ENCODE assay signal across 8 mouse cellular contexts in genomic region chr4:116819968-116820901, GRCm38 (mm10). TPM values are rescaled to one million over a fixed set of nuclear protein-coding genes. Genes with fewer than 3 reads are reported as not detected.
A peak's percentile ranks its signal among the peaks of the same experiment; 100 is the strongest.
DNase-seq lines count a peak whose midpoint lies in the region; ATAC-seq and TF ChIP-seq lines count a peak whose summit lies in the region.

No protein-coding gene starts in this region.

- H3K9me3 ChIP-seq in heart, embryonic 15.5 days (replicated peaks), result no peaks in the 10 kb centered on the region
- H3K9me3 ChIP-seq in hindbrain, embryonic 13.5 days, result no peaks in the 10 kb centered on the region
- H3K9me3 ChIP-seq in midbrain, embryonic 15.5 days, result no peaks in the 10 kb centered on the region

- 27% methylated on average over 32 of the region's 32 CpGs for WGBS in heart, embryonic 15.5 days
- 21% methylated on average over 32 of the region's 32 CpGs for WGBS in hindbrain, embryonic 13.5 days
- WGBS in midbrain, embryonic 15.5 days, result 23% methylated on average over 32 of the region's 32 CpGs

- H3K4me3 ChIP-seq in heart, embryonic 15.5 days, result peak overlapping the region; percentile 57
- peak overlapping the region; percentile 58 for H3K4me3 ChIP-seq in bone marrow macrophage, adult 2 months (ENCODE audit: insufficient read depth, low read length)
- peak overlapping the region; percentile 46 for H3K4me3 ChIP-seq in hindbrain, embryonic 13.5 days
- peak overlapping the region; percentile 41 for H3K4me3 ChIP-seq in midbrain, embryonic 15.5 days

- ATAC-seq in heart, embryonic 15.5 days (replicated peaks; ENCODE audit: insufficient number of reproducible peaks, insufficient read depth, low FRiP score, low read depth), result no peak
- no peak for ATAC-seq in hindbrain, embryonic 13.5 days (ENCODE audit: low FRiP score)
- peak; percentile 4; the same call in 1 of the 2 replicates for ATAC-seq in midbrain, embryonic 15.5 days (replicated peaks)

- H3K27me3 ChIP-seq in heart, embryonic 15.5 days, result peaks cover 15% of the 10 kb centered on the region
- H3K27me3 ChIP-seq in hindbrain, embryonic 13.5 days, result peaks cover 34% of the 10 kb centered on the region
- peaks cover 26% of the 10 kb centered on the region for H3K27me3 ChIP-seq in midbrain, embryonic 15.5 days (replicated peaks)

- peaks cover 15% of the 10 kb centered on the region for H3K4me1 ChIP-seq in heart, embryonic 15.5 days (replicated peaks)
- H3K4me1 ChIP-seq in bone marrow macrophage, adult 2 months (ENCODE audit: control insufficient read depth, insufficient read depth, low read length), result peaks cover 4% of the 10 kb centered on the region; the same call in 1 of the 2 replicates
- H3K4me1 ChIP-seq in hindbrain, embryonic 13.5 days (replicated peaks), result peaks cover 22% of the 10 kb centered on the region
- peaks cover 16% of the 10 kb centered on the region for H3K4me1 ChIP-seq in midbrain, embryonic 15.5 days

- peak overlapping the region; percentile 99 for H3K4me2 ChIP-seq in heart, embryonic 15.5 days
- peak overlapping the region; percentile 85 for H3K4me2 ChIP-seq in hindbrain, embryonic 13.5 days
- H3K4me2 ChIP-seq in midbrain, embryonic 15.5 days, result peak overlapping the region; percentile 90

- DNase-seq in heart, adult 9 months (ENCODE audit: low spot score in 2 of 2), result no peak
- no peak for DNase-seq in left cerebral cortex, postnatal 14 days (ENCODE audit: low spot score in 2 of 2)
- no peak for DNase-seq in cerebellum, adult 8-10 months
- DNase-seq in gastrocnemius, postnatal 14 days, result no peak

- intact Hi-C loops in left cerebral cortex, postnatal 14 days (cut with DNase I), result no loop called here
- intact Hi-C loops in gastrocnemius, postnatal 14 days (cut with DNase I; ENCODE audit: low total_unique reads), result no loop called here

- H3K27ac ChIP-seq in heart, embryonic 15.5 days, result no peak overlapping the region
- H3K27ac ChIP-seq in bone marrow macrophage, adult 2 months (ENCODE audit: insufficient read depth, low read depth, low read length), result no peak overlapping the region
- H3K27ac ChIP-seq in hindbrain, embryonic 13.5 days, result no peak overlapping the region
- no peak overlapping the region for H3K27ac ChIP-seq in midbrain, embryonic 15.5 days

- no peak for TF ChIP-seq POLR2A in bone marrow macrophage, adult 2 months (IDR thresholded peaks at IDR 0.05; ENCODE audit: borderline replicate concordance, low read depth, low read length)

- H3K9ac ChIP-seq in heart, embryonic 15.5 days, result peak overlapping the region; percentile 51
- H3K9ac ChIP-seq in hindbrain, embryonic 13.5 days, result peak overlapping the region; percentile 71
- H3K9ac ChIP-seq in midbrain, embryonic 15.5 days, result peak overlapping the region; percentile 41; the same call in 1 of the 2 replicates

- H3K36me3 ChIP-seq in heart, embryonic 15.5 days, result no peaks in the 10 kb centered on the region
- H3K36me3 ChIP-seq in hindbrain, embryonic 13.5 days, result peaks cover 26% of the 10 kb centered on the region
- H3K36me3 ChIP-seq in midbrain, embryonic 15.5 days (replicated peaks), result no peaks in the 10 kb centered on the region

- TF ChIP-seq CTCF in bone marrow macrophage, adult 2 months (IDR thresholded peaks at IDR 0.05; ENCODE audit: low read depth, low read length), result no peak

RNA-seq across cellular contexts. Expression of gene Hpdl, which starts 1.3 kb away (rescaled TPM):
- 0.89 and 1.0 TPM in 2 replicates for polyA plus RNA-seq in heart, embryonic 15.5 days (2015; fragmentation: Nextera tagmentation; extraction: Ambion mirVana)
- polyA plus RNA-seq in bone marrow macrophage, adult 2 months (2012; ENCODE audit: insufficient read depth, insufficient read length, missing spikeins), result not detected in 2 replicates
- polyA plus RNA-seq in hindbrain, embryonic 13.5 days (2015; fragmentation: Nextera tagmentation; extraction: Ambion mirVana), result 0.88 and 1.2 TPM in 2 replicates
- polyA plus RNA-seq in midbrain, embryonic 15.5 days (2015; fragmentation: Nextera tagmentation; extraction: Ambion mirVana), result 0.59 and 0.92 TPM in 2 replicates
- total RNA-seq in left cerebral cortex, postnatal 14 days (2021), result under 1 TPM; 0.44 to 0.72 TPM
- total RNA-seq in gastrocnemius, postnatal 14 days (2021), result 1 to 10 TPM; 2.7 to 2.9 TPM

RNA-seq across cellular contexts. Expression of gene Mutyh, which starts 12.7 kb away (rescaled TPM):
- 6.6 and 9.2 TPM in 2 replicates for polyA plus RNA-seq in heart, embryonic 15.5 days (2015; fragmentation: Nextera tagmentation; extraction: Ambion mirVana)
- polyA plus RNA-seq in bone marrow macrophage, adult 2 months (2012; ENCODE audit: insufficient read depth, insufficient read length, missing spikeins), result 2.0 and 4.9 TPM in 2 replicates
- polyA plus RNA-seq in hindbrain, embryonic 13.5 days (2015; fragmentation: Nextera tagmentation; extraction: Ambion mirVana), result 8.9 and 9.0 TPM in 2 replicates
- polyA plus RNA-seq in midbrain, embryonic 15.5 days (2015; fragmentation: Nextera tagmentation; extraction: Ambion mirVana), result 8.3 and 9.5 TPM in 2 replicates
- total RNA-seq in left cerebral cortex, postnatal 14 days (2021), result 1 to 10 TPM; 1.5 to 3.2 TPM
- total RNA-seq in gastrocnemius, postnatal 14 days (2021), result 1 to 10 TPM in 1 of 2 experiments, under 1 TPM in 1; 1.00 to 1.6 TPM

RNA-seq across cellular contexts. Expression of gene Toe1, which starts 12.8 kb away (rescaled TPM):
- 17.9 and 21.9 TPM in 2 replicates for polyA plus RNA-seq in heart, embryonic 15.5 days (2015; fragmentation: Nextera tagmentation; extraction: Ambion mirVana)
- polyA plus RNA-seq in bone marrow macrophage, adult 2 months (2012; ENCODE audit: insufficient read depth, insufficient read length, missing spikeins), result 15.7 and 20.6 TPM in 2 replicates
- polyA plus RNA-seq in hindbrain, embryonic 13.5 days (2015; fragmentation: Nextera tagmentation; extraction: Ambion mirVana), result 29.2 and 29.9 TPM in 2 replicates
- polyA plus RNA-seq in midbrain, embryonic 15.5 days (2015; fragmentation: Nextera tagmentation; extraction: Ambion mirVana), result 31.9 and 32.0 TPM in 2 replicates
- 10 to 100 TPM; 12.1 to 12.7 TPM for total RNA-seq in left cerebral cortex, postnatal 14 days (2021)
- 1 to 10 TPM; 5.6 to 5.7 TPM for total RNA-seq in gastrocnemius, postnatal 14 days (2021)

RNA-seq across cellular contexts. Expression of gene Zswim5, which starts 56.9 kb away (rescaled TPM):
- 0.42 and 0.60 TPM in 2 replicates for polyA plus RNA-seq in heart, embryonic 15.5 days (2015; fragmentation: Nextera tagmentation; extraction: Ambion mirVana)
- not detected in 2 replicates for polyA plus RNA-seq in bone marrow macrophage, adult 2 months (2012; ENCODE audit: insufficient read depth, insufficient read length, missing spikeins)
- 8.5 and 8.9 TPM in 2 replicates for polyA plus RNA-seq in hindbrain, embryonic 13.5 days (2015; fragmentation: Nextera tagmentation; extraction: Ambion mirVana)
- 6.7 and 6.8 TPM in 2 replicates for polyA plus RNA-seq in midbrain, embryonic 15.5 days (2015; fragmentation: Nextera tagmentation; extraction: Ambion mirVana)
- 1 to 10 TPM; 7.2 to 9.0 TPM for total RNA-seq in left cerebral cortex, postnatal 14 days (2021)
- under 1 TPM; 0.11 to 0.23 TPM for total RNA-seq in gastrocnemius, postnatal 14 days (2021)
